Mouse (Mus musculus) bone marrow macrophage, adult 2 months (primary cell): Measurements from ENCODE around the gene Slc22a18.

Experiments
- CTCF ChIP-seq: IDR thresholded peaks from 2 replicates; pipeline ENCODE4 v1.5.1; 2012; ENCODE audit warnings: low read depth, mild to moderate bottlenecking, low read length, moderate library complexity
- POLR2A ChIP-seq: IDR thresholded peaks from 2 replicates; pipeline ENCODE4 v1.6.1; 2012; ENCODE audit warnings: mild to moderate bottlenecking, low read depth, low read length, borderline replicate concordance

- no peak for TF ChIP-seq CTCF
- no peak for TF ChIP-seq POLR2A
Observed at GRCm38 (mm10) chr7:143447130-143447529, 26.4 kb upstream of the Slc22a18 start.
